Mouse (Mus musculus) heart, embryonic 14.5 days (tissue): Measurements from ENCODE around the gene Plxnc1. TPM values are rescaled to one million over a fixed set of nuclear protein-coding genes. Genes with fewer than 3 reads are reported as not detected.

ENCODE experiments used
- ATAC-seq: fragments of 200-750 bp; cut with Nextera tagmentation; 2 replicates; pipeline ENCODE4 v1.8.0; 2017; ENCODE audit warnings: low read depth, moderate TSS enrichment; ENCODE audit not compliant: insufficient number of reproducible peaks, insufficient read depth, low FRiP score
- H3K27ac ChIP-seq, 2 experiments: fragments of 200-500 bp in 1 of 2; fragments of 300-500 bp in 1 of 2; sonication (generic) in 1 of 2; replicated peaks in 1 of 2; 2 replicates each; pipeline ENCODE4 v1.5.1; 2012 to 2014; ENCODE audit warnings: low read depth in 2 of 2, low read length in 2 of 2, control low read depth in 1 of 2, mild to moderate bottlenecking in 1 of 2, mixed read lengths in 1 of 2; ENCODE audit not compliant: control insufficient read depth in 1 of 2, insufficient read depth in 1 of 2
- H3K27me3 ChIP-seq: fragments of 300-500 bp; sonication (generic); 2 replicates; pipeline ENCODE4 v1.6.1; 2014; ENCODE audit warnings: mild to moderate bottlenecking, low read length, control low read depth; ENCODE audit not compliant: control insufficient read depth, insufficient read depth
- H3K36me3 ChIP-seq: fragments of 300-500 bp; sonication (generic); 2 replicates; pipeline ENCODE4 v1.6.1; 2014; ENCODE audit warnings: mild to moderate bottlenecking, control low read depth, low read length, mixed read lengths; ENCODE audit not compliant: control insufficient read depth, insufficient read depth
- H3K4me1 ChIP-seq, 2 experiments: fragments of 200-500 bp in 1 of 2; fragments of 300-500 bp in 1 of 2; sonication (generic) in 1 of 2; 2 replicates each; pipeline ENCODE4 v1.6.1; 2012 to 2014; ENCODE audit warnings: low read length in 2 of 2, control low read depth in 1 of 2, mixed read lengths in 1 of 2; ENCODE audit not compliant: control insufficient read depth in 2 of 2, insufficient read depth in 2 of 2
- H3K4me2 ChIP-seq: fragments of 300-500 bp; sonication (generic); 2 replicates; pipeline ENCODE4 v1.6.1; 2014; ENCODE audit warnings: mild to moderate bottlenecking, low read length
- H3K4me3 ChIP-seq, 2 experiments: fragments of 200-500 bp in 1 of 2; fragments of 300-500 bp in 1 of 2; sonication (generic) in 1 of 2; 2 replicates each; pipeline ENCODE4 v1.5.1; 2012 to 2014; ENCODE audit warnings: low read length in 2 of 2, mild to moderate bottlenecking in 2 of 2, control low read depth in 1 of 2, low read depth in 1 of 2, moderate library complexity in 1 of 2; ENCODE audit not compliant: control insufficient read depth in 1 of 2, insufficient read depth in 1 of 2
- H3K9ac ChIP-seq: fragments of 300-500 bp; sonication (generic); 2 replicates; pipeline ENCODE4 v1.6.1; 2014; ENCODE audit warnings: mild to moderate bottlenecking, low read length
- H3K9me3 ChIP-seq: fragments of 300-500 bp; sonication (generic); 2 replicates; pipeline ENCODE4 v1.6.1; 2016; ENCODE audit warnings: low read length, control low read depth; ENCODE audit not compliant: control insufficient read depth
- WGBS: fragments of 180-500 bp; shearing (Covaris S2); extraction: QIAGEN DNeasy Blood & Tissue Kit; methylation state at CpG from one replicate; pipeline ENCODE4 v1.1.7; 2014; 5-methylcytosine and 5-hydroxymethylcytosine counted together
- polyA plus RNA-seq: library from polyadenylated mRNA; unstranded; fragments of >200 nt; fragmentation: Nextera tagmentation; extraction: Ambion mirVana; gene quantifications from 2 replicates; pipeline ENCODE4 v1.2.1, GENCODE M21; 2014

Plxnc1 gene
- 6.0 and 6.9 TPM in 2 replicates for polyA plus RNA-seq

DNA sequence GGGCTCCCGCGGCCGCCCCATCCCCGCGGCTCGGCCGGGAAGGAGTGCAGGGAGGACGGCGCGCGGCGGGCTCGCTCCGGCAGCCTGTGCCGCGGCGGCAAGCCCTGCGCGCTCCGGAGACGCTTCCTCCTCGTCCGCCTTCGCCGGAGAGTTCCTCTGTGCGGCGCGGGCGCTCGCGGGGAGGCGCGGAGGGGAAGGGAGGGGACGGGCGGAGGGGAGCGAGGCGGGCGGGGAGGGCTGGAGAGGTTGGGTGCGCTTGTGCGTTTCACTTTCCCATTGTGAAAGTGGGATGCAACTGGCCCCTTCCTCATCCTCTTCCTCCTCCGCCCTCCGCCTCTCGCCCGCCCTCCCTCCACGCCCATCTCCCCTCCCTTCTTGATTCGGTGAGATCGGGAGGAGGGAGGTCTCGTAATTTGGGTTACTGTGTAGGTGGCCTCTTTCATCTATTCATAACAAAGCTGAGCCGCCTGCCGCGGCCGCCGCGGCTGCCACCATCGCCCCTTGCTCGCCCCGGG, at the start of gene Plxnc1:
Gene Plxnc1, minus strand, starts transcription at position 145 of the 515 bp plus-strand sequence.
- no peaks in the 10 kb centered on the region for H3K9me3 ChIP-seq
- 0% methylated on average over 32 of the region's 57 CpGs for WGBS
- H3K27me3 ChIP-seq: peaks cover 45% of the 10 kb centered on the region
- H3K36me3 ChIP-seq: no peaks in the 10 kb centered on the region
- peak within 1 kb of the TSS; percentile 95 for H3K4me2 ChIP-seq
- H3K27ac ChIP-seq: peak within 1 kb of the TSS; percentile 4 to 10; a peak in 1 of 4 replicates
- H3K4me1 ChIP-seq: peaks cover 2 to 23% of the 10 kb centered on the region in 2 experiments; a peak in 3 of 4 replicates
- ATAC-seq: peak; percentile 41
- H3K9ac ChIP-seq: peak within 1 kb of the TSS; percentile 70
- peak within 1 kb of the TSS; percentile 69 to 75 for H3K4me3 ChIP-seq

DNA sequence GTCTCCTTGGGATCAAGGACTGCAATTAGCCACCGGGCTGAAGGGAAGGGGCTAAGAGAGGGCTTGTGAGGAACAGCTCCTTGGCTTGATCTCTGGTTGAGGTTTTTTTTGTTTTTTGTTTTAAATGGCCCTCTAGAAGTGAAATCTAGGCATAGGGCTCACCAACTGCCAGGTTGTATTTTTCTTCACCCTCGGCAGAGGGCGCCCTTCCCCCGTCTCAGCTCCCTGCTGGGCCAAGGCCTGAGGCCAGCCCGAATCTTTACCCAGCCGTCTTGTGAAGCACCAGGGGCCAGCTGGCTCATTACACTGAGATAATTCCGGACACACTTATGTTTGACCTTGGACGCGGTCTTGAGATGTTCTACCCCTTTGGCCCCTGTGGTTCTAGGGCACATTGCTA, 47.5 kb upstream of the Plxnc1 start:
- H3K4me1 ChIP-seq: peaks cover 12 to 18% of the 10 kb centered on the region in 2 experiments
- no peaks in the 10 kb centered on the region for H3K9me3 ChIP-seq
- H3K27me3 ChIP-seq: no peaks in the 10 kb centered on the region
- no peak overlapping the region for H3K4me3 ChIP-seq
- peak overlapping the region in 1 of 2 experiments; percentile 84; a peak in 1 of 4 replicates for H3K27ac ChIP-seq
- peak overlapping the region; percentile 68 for H3K4me2 ChIP-seq
- no peaks in the 10 kb centered on the region for H3K36me3 ChIP-seq
- 6% methylated on average over 9 of the region's 9 CpGs for WGBS
- no peak for ATAC-seq
- peak overlapping the region; percentile 30; the same call in 1 of the 2 replicates for H3K9ac ChIP-seq

DNA sequence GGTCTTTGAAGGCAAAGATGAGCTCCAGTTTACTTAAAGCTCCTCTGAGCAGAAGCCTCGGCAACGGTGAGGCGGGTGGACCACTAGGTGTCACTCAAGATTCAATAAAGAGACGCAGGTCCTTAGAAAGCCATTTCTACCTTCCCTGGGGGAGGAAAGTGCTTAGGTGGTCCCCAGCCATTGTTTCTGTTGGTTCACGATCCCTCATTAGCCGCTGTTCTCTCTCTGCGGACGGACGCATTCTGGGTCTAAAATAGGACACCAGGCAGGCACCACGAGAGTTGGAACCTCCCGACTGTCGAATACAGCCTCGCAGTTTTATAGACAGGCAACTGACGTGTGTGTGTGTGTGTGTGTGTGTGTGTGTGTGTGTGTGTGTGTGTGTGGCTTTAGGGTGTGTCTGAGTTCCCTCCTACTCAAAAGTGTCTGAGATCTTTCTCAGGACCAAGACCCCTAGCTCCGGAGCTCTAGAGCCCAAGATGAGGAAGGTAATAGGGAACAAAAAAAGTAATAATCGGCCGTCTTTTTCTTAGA, 47.0 kb upstream of the Plxnc1 start:
- no peak for ATAC-seq
- Histone ChIP-seq H3K4me1 (peaks cover 12 to 18% of the 10 kb centered on the region in 2 experiments), H3K9me3 (no peaks in the 10 kb centered on the region), H3K27me3 (no peaks in the 10 kb centered on the region), H3K36me3 (no peaks in the 10 kb centered on the region), H3K4me2 (peak overlapping the region; percentile 68), H3K4me3 (peak overlapping the region; percentile 23 to 34), H3K27ac (peak overlapping the region; percentile 65 to 84), H3K9ac (peak overlapping the region; percentile 30; the same call in 1 of the 2 replicates)
- WGBS: 13% methylated on average over 17 of the region's 17 CpGs

GRCm38 (mm10) chr10:94990768-94991563, 46.3 kb upstream of the Plxnc1 start:
- Histone ChIP-seq H3K9me3 (no peaks in the 10 kb centered on the region), H3K4me1 (peaks cover 12 to 18% of the 10 kb centered on the region in 2 experiments), H3K27me3 (no peaks in the 10 kb centered on the region), H3K9ac (peak overlapping the region; percentile 30; the same call in 1 of the 2 replicates), H3K27ac (peak overlapping the region; percentile 65 to 84), H3K4me3 (peak overlapping the region; percentile 23 to 34), H3K36me3 (no peaks in the 10 kb centered on the region), H3K4me2 (peak overlapping the region; percentile 68)
- WGBS: 8% methylated on average over 17 of the region's 17 CpGs
- peak; percentile 57; the same call in 1 of the 2 replicates for ATAC-seq

- 82% methylated on average over 5 of the region's 5 CpGs for WGBS
- H3K9me3 ChIP-seq: peaks cover 2% of the 10 kb centered on the region; the same call in 1 of the 2 replicates
- H3K4me1 ChIP-seq: peaks cover 12 to 18% of the 10 kb centered on the region in 2 experiments
- no peak overlapping the region for H3K4me3 ChIP-seq
- H3K36me3 ChIP-seq: no peaks in the 10 kb centered on the region
- H3K27ac ChIP-seq: no peak overlapping the region
- H3K27me3 ChIP-seq: no peaks in the 10 kb centered on the region
- ATAC-seq: no peak
- no peak overlapping the region for H3K4me2 ChIP-seq
- no peak overlapping the region for H3K9ac ChIP-seq
Observed at GRCm38 (mm10) chr10:94989321-94989720, 44.7 kb upstream of the Plxnc1 start.

GRCm38 (mm10) chr10:94985103-94985502, 40.5 kb upstream of the Plxnc1 start:
- no peaks in the 10 kb centered on the region for H3K27me3 ChIP-seq

DNA sequence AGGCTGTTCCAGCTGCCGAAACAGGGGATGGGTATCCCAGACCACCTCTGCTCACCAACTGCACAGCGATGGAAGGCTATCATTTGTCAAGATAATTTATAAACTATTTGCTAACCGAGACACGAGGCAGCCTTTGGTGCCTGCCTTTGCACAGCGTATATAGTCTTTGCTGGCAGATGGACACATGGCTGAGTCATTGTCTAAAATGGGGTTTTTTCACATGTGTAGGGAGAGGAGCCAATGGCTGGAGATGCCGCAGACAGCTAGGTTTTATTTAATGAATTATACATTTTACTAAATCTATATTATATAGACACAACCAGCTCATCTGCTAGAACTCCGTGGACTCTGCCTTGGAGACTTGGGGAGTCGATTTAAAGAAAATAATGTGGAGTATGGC, 37.9 kb upstream of the Plxnc1 start:
- Histone ChIP-seq H3K9ac (no peak overlapping the region), H3K36me3 (no peaks in the 10 kb centered on the region), H3K27me3 (no peaks in the 10 kb centered on the region), H3K4me1 (no peaks in the 10 kb centered on the region), H3K4me3 (no peak overlapping the region), H3K27ac (no peak overlapping the region), H3K4me2 (no peak overlapping the region), H3K9me3 (peaks cover 7% of the 10 kb centered on the region; the same call in 1 of the 2 replicates)
- WGBS: 83% methylated on average over 8 of the region's 8 CpGs
- no peak for ATAC-seq

More at GRCm38 (mm10) chr10:94985103-94985502, 40.5 kb upstream of the Plxnc1 start:
- H3K27ac ChIP-seq: no peak overlapping the region
- peaks cover 7% of the 10 kb centered on the region; the same call in 1 of the 2 replicates for H3K9me3 ChIP-seq
- H3K4me2 ChIP-seq: no peak overlapping the region
- H3K4me1 ChIP-seq: peaks cover 3 to 4% of the 10 kb centered on the region in 2 experiments; a peak in 3 of 4 replicates
- WGBS: 41% methylated on average over 1 of the region's 1 CpGs
- H3K9ac ChIP-seq: no peak overlapping the region
- no peak overlapping the region for H3K4me3 ChIP-seq
- no peaks in the 10 kb centered on the region for H3K36me3 ChIP-seq
- ATAC-seq: no peak
